Mouse (Mus musculus) embryonic facial prominence, embryonic 14.5 days (tissue): ENCODE data around the gene Nkpd1. TPM values are rescaled to one million over a fixed set of nuclear protein-coding genes. Genes with fewer than 3 reads are reported as not detected.

Source experiments
- ATAC-seq: fragments of 200-750 bp; cut with Nextera tagmentation; 2 replicates; pipeline ENCODE4 v1.8.0; 2017; ENCODE audit warnings: low read depth, moderate number of reproducible peaks, moderate TSS enrichment
- DNase-seq: peaks from one replicate; pipeline ENCODE4 v3.0.0-alpha.2; 2015; ENCODE audit warnings: low spot score
- H3K27ac ChIP-seq: fragments of 300-500 bp; sonication (generic); replicated peaks from 2 replicates; pipeline ENCODE4 v1.5.1; 2014; ENCODE audit warnings: low read depth, mild to moderate bottlenecking, low read length, moderate library complexity
- H3K27me3 ChIP-seq: fragments of 300-500 bp; sonication (generic); replicated peaks from 2 replicates; pipeline ENCODE4 v1.6.1; 2014; ENCODE audit warnings: low read length; ENCODE audit not compliant: control insufficient read depth, insufficient read depth
- H3K36me3 ChIP-seq: fragments of 300-500 bp; sonication (generic); 2 replicates; pipeline ENCODE4 v1.6.1; 2014; ENCODE audit warnings: low read length, mixed read lengths; ENCODE audit not compliant: control insufficient read depth, insufficient read depth
- H3K4me1 ChIP-seq: fragments of 300-500 bp; sonication (generic); 2 replicates; pipeline ENCODE4 v1.6.1; 2014; ENCODE audit warnings: antibody characterized with exemption, low read length; ENCODE audit not compliant: control insufficient read depth, insufficient read depth
- H3K4me2 ChIP-seq: fragments of 300-500 bp; sonication (generic); 2 replicates; pipeline ENCODE4 v1.6.1; 2014; ENCODE audit warnings: low read depth, mild to moderate bottlenecking, low read length, moderate library complexity, mixed read lengths
- H3K4me3 ChIP-seq: fragments of 300-500 bp; sonication (generic); 2 replicates; pipeline ENCODE4 v1.5.1; 2014; ENCODE audit warnings: low read depth, mild to moderate bottlenecking, low read length
- H3K9ac ChIP-seq: fragments of 300-500 bp; sonication (generic); 2 replicates; pipeline ENCODE4 v1.6.1; 2014; ENCODE audit warnings: low read depth, mild to moderate bottlenecking, low read length, moderate library complexity, mixed read lengths
- H3K9me3 ChIP-seq: fragments of 300-500 bp; sonication (generic); 2 replicates; pipeline ENCODE4 v1.6.1; 2016; ENCODE audit warnings: low read length; ENCODE audit not compliant: control insufficient read depth
- WGBS: fragments of 180-500 bp; shearing (Covaris S2); extraction: QIAGEN DNeasy Blood & Tissue Kit; methylation state at CpG from one replicate; pipeline ENCODE4 v1.1.7; 2014; 5-methylcytosine and 5-hydroxymethylcytosine counted together
- polyA plus RNA-seq: library from polyadenylated mRNA; unstranded; fragments of >200 nt; fragmentation: Nextera tagmentation; extraction: Ambion mirVana; gene quantifications from 2 replicates; pipeline ENCODE4 v1.2.1, GENCODE M21; 2014

Gene Nkpd1
- polyA plus RNA-seq, 1 experiment from 2014 or later: 0.42 TPM

DNA sequence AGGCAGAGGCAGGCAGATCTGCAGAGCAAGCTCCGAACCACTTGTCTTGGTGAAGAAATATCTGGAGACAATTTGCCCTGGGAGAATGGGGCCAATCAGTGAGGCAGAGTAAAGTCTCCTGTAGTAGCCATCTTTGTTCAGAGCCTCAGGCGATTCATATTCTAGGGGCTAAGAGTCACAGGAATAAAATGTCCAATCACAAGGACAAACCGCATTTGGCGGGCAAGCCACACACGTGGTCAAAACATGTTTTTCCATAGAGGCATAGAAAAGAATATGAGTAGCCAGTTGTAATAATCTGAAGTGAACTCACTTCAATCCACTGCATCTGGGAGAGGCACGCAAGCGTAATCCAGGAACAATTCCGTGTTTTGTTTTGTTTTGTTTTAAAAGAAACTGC lies 34.4 kb upstream of the Nkpd1 start:
- Histone ChIP-seq H3K9ac (no peak overlapping the region), H3K27ac (no peak overlapping the region), H3K4me2 (no peak overlapping the region), H3K9me3 (no peaks in the 10 kb centered on the region), H3K4me3 (no peak overlapping the region), H3K27me3 (peaks cover 10% of the 10 kb centered on the region), H3K4me1 (no peaks in the 10 kb centered on the region), H3K36me3 (no peaks in the 10 kb centered on the region)
- ATAC-seq: no peak
- no peak for DNase-seq
- 75% methylated on average over 8 of the region's 8 CpGs for WGBS

DNA sequence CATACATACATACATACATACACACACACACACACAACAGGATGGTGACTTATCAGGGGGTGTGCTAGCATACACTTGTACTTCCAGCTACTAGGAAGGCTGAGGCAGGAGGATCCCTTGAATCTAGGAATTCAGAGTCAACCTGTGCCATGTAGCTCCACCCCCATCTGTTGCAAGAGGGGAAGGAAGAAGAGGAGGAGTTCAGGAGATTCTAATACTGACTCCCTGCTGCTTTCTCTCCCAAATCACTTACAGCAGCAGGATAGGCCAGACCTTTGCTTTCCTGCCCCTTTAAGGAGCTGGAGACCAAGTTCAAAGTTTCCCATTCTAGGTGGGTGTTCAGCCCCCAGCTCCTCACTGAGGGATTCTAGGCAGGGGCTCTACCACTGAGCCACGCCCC lies 32.1 kb upstream of the Nkpd1 start:
- Histone ChIP-seq H3K36me3 (no peaks in the 10 kb centered on the region), H3K9me3 (no peaks in the 10 kb centered on the region), H3K27ac (no peak overlapping the region), H3K27me3 (peaks cover 32% of the 10 kb centered on the region), H3K4me1 (no peaks in the 10 kb centered on the region), H3K4me3 (no peak overlapping the region), H3K4me2 (no peak overlapping the region), H3K9ac (no peak overlapping the region)
- DNase-seq (no peak), ATAC-seq (no peak)
- 100% methylated on average over 1 of the region's 1 CpGs for WGBS

DNA sequence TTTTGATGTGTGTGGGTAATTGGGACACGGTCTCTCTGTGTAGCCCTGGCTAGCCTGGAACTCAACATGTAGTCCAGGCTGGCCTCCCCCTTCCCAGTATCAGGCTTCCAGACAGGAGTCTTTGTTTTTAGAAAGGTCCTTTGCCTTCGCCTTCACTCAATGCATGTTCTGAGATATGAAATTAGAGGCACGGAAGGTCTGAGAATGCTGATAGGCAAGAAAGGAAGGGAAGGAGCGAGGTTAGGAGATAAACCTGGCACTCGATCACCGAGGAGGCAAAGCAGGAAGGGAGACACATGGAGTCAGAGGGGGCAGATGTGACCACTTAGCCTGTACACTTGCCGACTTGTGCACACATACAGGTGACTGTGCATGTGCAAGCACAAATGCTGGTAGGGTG lies 31.1 kb upstream of the Nkpd1 start:
- 91% methylated on average over 7 of the region's 7 CpGs for WGBS
- H3K9me3 ChIP-seq: no peaks in the 10 kb centered on the region
- H3K4me2 ChIP-seq: no peak overlapping the region
- H3K4me3 ChIP-seq: no peak overlapping the region
- H3K27ac ChIP-seq: no peak overlapping the region
- peaks cover 42% of the 10 kb centered on the region for H3K27me3 ChIP-seq
- DNase-seq (no peak), ATAC-seq (no peak)
- H3K4me1 ChIP-seq: no peaks in the 10 kb centered on the region
- H3K36me3 ChIP-seq: no peaks in the 10 kb centered on the region
- no peak overlapping the region for H3K9ac ChIP-seq

DNA sequence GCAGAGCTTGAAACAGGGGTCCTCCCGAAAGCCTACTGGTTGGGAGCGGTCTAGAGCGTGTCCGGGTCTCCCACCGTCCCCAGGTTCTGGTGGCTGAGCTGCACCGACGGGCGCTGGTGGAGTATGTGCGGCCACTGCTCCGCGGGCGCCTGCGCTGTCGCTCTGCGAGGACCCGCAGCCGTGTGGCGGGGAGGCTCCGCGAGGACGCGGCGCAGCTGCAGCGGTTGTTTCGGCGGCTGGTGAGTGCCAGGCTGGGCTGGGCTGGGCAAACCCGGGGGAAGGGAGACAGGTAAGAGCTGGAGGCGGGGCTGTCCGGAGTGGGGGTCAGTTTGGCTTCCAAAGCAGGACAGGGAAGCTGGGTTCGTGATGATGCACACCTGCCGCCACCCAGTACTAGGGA lies 28.1 kb upstream of the Nkpd1 start:
- ATAC-seq (no peak), DNase-seq (no peak)
- Histone ChIP-seq H3K9ac (no peak overlapping the region), H3K9me3 (no peaks in the 10 kb centered on the region), H3K4me2 (peak overlapping the region; percentile 41), H3K27ac (no peak overlapping the region), H3K36me3 (no peaks in the 10 kb centered on the region), H3K4me3 (peak overlapping the region; percentile 20), H3K27me3 (peaks cover 53% of the 10 kb centered on the region), H3K4me1 (no peaks in the 10 kb centered on the region)
- 2% methylated on average over 21 of the region's 31 CpGs for WGBS

DNA sequence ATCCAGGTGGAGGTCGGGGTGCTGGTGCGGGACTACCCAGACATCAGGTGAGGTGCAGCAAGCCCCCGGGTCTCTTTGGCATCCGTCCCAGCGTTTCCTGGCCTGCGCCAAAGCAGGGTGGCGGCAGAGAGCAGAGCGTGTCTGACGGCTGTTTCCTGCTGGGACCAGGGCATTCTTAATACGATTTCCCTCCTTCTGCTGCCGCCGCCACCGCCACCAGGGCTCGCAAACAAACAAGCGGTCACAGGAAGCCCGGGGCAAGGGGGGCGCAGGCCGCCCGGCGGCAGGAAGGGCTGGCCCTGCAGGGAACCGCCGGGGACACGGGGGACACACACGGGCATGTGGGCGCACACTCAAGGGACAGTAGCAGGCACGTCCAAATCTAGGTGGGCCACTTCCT lies 25.9 kb upstream of the Nkpd1 start:
- no peak for ATAC-seq
- H3K27me3 ChIP-seq: peaks cover 53% of the 10 kb centered on the region
- H3K27ac ChIP-seq: no peak overlapping the region
- H3K9me3 ChIP-seq: no peaks in the 10 kb centered on the region
- no peaks in the 10 kb centered on the region for H3K36me3 ChIP-seq
- DNase-seq: peak; percentile 45
- H3K4me2 ChIP-seq: peak overlapping the region; percentile 45
- H3K4me3 ChIP-seq: peak overlapping the region; percentile 24; the same call in 1 of the 2 replicates
- H3K4me1 ChIP-seq: no peaks in the 10 kb centered on the region; the same call in 1 of the 2 replicates
- 9% methylated on average over 17 of the region's 26 CpGs for WGBS
- no peak overlapping the region for H3K9ac ChIP-seq

DNA sequence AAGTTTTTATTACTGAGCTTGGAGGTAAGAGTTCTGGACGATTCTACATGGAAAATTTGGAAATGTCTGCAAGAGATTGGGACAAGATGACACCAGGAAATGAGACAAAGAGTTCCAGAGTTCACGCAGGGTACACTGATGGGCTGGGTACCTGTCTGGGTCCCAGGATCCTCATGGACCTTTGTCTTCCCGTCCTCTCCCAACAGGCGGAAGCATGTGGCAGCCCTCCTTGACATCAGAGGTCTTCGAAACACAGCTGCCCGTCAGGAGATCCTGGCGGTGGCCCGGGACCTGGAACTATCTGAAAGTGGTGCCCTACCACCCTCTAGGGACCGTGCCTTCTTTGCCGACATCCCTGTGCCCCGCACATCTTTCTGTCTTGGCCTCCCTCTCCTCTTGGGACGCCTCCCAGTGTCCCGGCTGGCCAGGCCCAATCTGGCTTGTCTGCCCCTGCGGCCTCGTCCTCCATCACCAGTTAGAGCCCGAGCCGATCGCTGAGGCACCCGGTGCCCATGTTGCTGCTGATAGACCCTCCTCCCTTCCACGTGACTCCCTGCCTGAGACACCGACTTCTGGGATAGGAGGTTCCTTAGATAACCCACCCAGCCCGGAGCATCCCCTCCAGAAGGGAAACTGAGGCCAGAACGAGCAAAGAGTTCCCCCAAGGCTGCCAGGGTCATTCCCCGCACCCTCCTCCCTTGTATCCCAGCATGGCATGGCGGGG lies 22.7 kb upstream of the Nkpd1 start:
- no peak overlapping the region for H3K4me2 ChIP-seq
- H3K27me3 ChIP-seq: peaks cover 27% of the 10 kb centered on the region
- H3K9ac ChIP-seq: no peak overlapping the region
- 80% methylated on average over 25 of the region's 25 CpGs for WGBS
- DNase-seq (no peak), ATAC-seq (no peak)
- no peaks in the 10 kb centered on the region; the same call in 1 of the 2 replicates for H3K4me1 ChIP-seq
- H3K4me3 ChIP-seq: no peak overlapping the region
- H3K27ac ChIP-seq: no peak overlapping the region
- H3K9me3 ChIP-seq: no peaks in the 10 kb centered on the region
- no peaks in the 10 kb centered on the region for H3K36me3 ChIP-seq

DNA sequence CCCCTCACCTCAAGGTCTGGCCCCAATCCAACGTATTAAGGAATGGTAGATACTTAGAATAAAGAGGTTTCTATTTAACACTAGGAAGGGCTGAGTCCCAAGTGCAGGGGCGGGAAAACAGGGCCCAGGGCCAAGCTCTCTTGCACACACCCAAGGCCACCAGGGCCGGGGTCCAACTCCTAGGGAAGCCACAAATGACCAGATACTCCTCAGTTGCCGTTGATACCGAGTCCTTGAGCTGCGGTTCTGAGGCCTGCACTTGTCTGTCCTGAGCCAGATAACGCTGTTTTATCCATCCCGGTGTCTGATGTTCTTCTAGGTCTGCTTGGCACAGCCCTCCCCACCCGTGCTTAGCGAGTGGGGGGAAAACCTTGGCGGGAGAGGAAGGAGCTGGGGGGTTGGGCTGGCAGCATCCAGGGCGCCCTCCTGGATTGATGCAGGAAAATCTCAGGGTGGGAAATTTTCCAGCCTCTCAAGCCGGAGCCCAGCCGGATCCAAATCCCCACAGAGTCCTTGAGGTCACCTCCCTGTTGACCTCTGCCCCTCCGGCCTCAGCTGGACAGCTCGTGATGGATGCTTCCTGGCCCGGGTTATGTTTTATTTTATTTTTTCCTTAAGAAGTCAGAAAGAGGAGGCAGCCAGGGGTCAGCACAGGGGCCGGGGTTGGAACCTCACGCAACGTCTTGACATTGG lies 22.0 kb upstream of the Nkpd1 start:
- Histone ChIP-seq H3K4me2 (no peak overlapping the region), H3K9ac (peak overlapping the region; percentile 14; the same call in 1 of the 2 replicates), H3K36me3 (no peaks in the 10 kb centered on the region), H3K27ac (no peak overlapping the region), H3K27me3 (peaks cover 20% of the 10 kb centered on the region), H3K4me1 (no peaks in the 10 kb centered on the region; the same call in 1 of the 2 replicates), H3K4me3 (no peak overlapping the region), H3K9me3 (no peaks in the 10 kb centered on the region)
- WGBS: 41% methylated on average over 20 of the region's 20 CpGs
- no peak for ATAC-seq
- DNase-seq: peak; percentile 59

DNA sequence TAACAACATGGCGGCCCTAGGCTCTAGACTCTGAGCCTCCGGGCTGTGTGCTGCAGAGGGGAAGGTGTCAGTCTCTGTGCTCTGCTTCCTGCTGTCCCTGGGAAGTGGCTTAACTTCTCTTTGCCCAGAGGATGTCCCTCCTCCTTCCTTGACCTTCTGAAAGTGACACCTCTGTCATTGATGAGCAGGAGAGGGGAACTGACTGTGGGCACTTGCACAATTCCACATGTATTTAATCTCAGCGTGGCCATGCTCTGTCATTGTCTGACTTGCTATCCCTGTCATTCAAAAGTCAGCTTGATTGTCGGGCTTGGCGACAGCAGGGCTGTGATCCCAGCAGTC lies 21.5 kb upstream of the Nkpd1 start:
- WGBS: 50% methylated on average over 5 of the region's 5 CpGs
- DNase-seq (no peak), ATAC-seq (no peak)
- H3K4me3 ChIP-seq: no peak overlapping the region
- H3K9me3 ChIP-seq: no peaks in the 10 kb centered on the region
- H3K36me3 ChIP-seq: no peaks in the 10 kb centered on the region
- H3K4me2 ChIP-seq: no peak overlapping the region
- H3K27ac ChIP-seq: no peak overlapping the region
- H3K9ac ChIP-seq: no peak overlapping the region
- no peaks in the 10 kb centered on the region; the same call in 1 of the 2 replicates for H3K4me1 ChIP-seq
- H3K27me3 ChIP-seq: peaks cover 15% of the 10 kb centered on the region

DNA sequence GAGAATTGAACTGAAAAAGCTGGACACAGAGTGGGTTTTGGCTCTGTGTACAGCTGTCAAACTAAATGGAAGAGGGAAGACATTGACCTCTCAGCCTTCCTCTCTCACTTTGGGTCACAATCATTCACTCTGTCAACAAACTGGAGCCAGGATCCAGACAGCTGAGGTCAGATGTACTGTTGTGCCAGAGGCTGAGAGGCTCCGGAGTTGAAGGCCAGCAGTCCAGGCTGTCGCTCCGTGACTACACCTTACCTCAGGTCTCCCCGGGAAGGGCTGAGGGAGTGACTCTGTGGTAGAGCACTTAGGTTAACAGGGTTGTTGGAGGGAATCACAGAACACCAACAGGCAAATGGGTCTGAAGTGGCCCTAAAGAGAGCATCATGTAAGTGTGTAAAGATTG lies 19.3 kb upstream of the Nkpd1 start:
- Histone ChIP-seq H3K9me3 (no peaks in the 10 kb centered on the region), H3K36me3 (no peaks in the 10 kb centered on the region), H3K9ac (no peak overlapping the region), H3K27ac (no peak overlapping the region), H3K4me2 (no peak overlapping the region), H3K4me1 (no peaks in the 10 kb centered on the region; the same call in 1 of the 2 replicates), H3K4me3 (no peak overlapping the region), H3K27me3 (no peaks in the 10 kb centered on the region)
- no peak for DNase-seq
- no peak for ATAC-seq
- WGBS: 62% methylated on average over 4 of the region's 4 CpGs
